Mouse (Mus musculus): Measurements from ENCODE around the gene Ikzf1. TPM values are rescaled to one million over a fixed set of nuclear protein-coding genes. Genes with fewer than 3 reads are reported as not detected.
A peak's percentile ranks its signal among the peaks of the same experiment; 100 is the strongest.

Gene Ikzf1
- polyA plus RNA-seq, 1 experiment from 2014 or later, result 1.9 TPM

GRCm38 (mm10) chr11:11732972-11733770 is 48.4 kb downstream of the Ikzf1 start:
- Histone ChIP-seq H3K27me3 (ENCODE audit: control insufficient read depth, insufficient read depth, low read length) (no peaks in the 10 kb centered on the region), H3K9me3 (ENCODE audit: control insufficient read depth, low read length) (no peaks in the 10 kb centered on the region), H3K4me2 (ENCODE audit: low read depth, severe bottlenecking) (no peak overlapping the region), H3K4me1 (ENCODE audit: control insufficient read depth, insufficient read depth, low read length) (no peaks in the 10 kb centered on the region), H3K9ac (ENCODE audit: low read length) (no peak overlapping the region), H3K27ac (replicated peaks; ENCODE audit: low read depth, low read length) (no peak overlapping the region), H3K4me3 (ENCODE audit: low read depth, low read length) (no peak overlapping the region), H3K36me3 (ENCODE audit: control insufficient read depth, insufficient read depth, low read length) (no peaks in the 10 kb centered on the region)
- ATAC-seq (ENCODE audit: insufficient number of reproducible peaks, low FRiP score, low TSS enrichment, low read depth) (no peak), DNase-seq (ENCODE audit: low spot score) (no peak)
- WGBS, result 78% methylated on average over 8 of the region's 8 CpGs

- Histone ChIP-seq H3K36me3 (ENCODE audit: control insufficient read depth, insufficient read depth, low read length) (no peaks in the 10 kb centered on the region), H3K4me3 (ENCODE audit: low read depth, low read length) (no peak overlapping the region), H3K4me2 (ENCODE audit: low read depth, severe bottlenecking) (no peak overlapping the region), H3K4me1 (ENCODE audit: control insufficient read depth, insufficient read depth, low read length) (no peaks in the 10 kb centered on the region), H3K9ac (ENCODE audit: low read length) (no peak overlapping the region), H3K27me3 (ENCODE audit: control insufficient read depth, insufficient read depth, low read length) (no peaks in the 10 kb centered on the region), H3K9me3 (ENCODE audit: control insufficient read depth, low read length) (no peaks in the 10 kb centered on the region), H3K27ac (replicated peaks; ENCODE audit: low read depth, low read length) (no peak overlapping the region)
- ATAC-seq (ENCODE audit: insufficient number of reproducible peaks, low FRiP score, low TSS enrichment, low read depth), result no peak
- WGBS, result 86% methylated on average over 6 of the region's 6 CpGs
- DNase-seq (ENCODE audit: low spot score), result no peak
Measured at GRCm38 (mm10) chr11:11735155-11735554, 50.4 kb downstream of the Ikzf1 start.

DNA sequence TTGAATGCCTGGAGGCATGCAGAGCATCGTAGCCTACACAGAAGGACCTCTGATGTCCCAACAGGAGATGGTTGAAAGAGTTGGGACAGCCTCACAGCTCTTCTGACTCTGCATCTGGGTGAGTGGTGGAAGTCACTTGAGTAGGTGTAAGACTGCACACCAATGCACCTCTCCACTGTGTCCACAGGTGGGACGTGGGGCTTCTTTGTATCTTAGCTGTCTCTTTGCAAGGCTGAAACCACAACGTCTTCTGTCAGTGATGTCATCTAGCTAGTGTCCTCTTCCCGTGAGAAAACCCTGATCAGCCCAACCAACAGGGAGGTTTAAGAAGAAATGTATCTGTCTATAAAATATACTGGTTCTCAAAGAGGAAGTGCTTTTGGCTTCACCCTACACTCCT is 52.1 kb downstream of the Ikzf1 start:
- Histone ChIP-seq H3K4me1 (ENCODE audit: control insufficient read depth, insufficient read depth, low read length) (no peaks in the 10 kb centered on the region), H3K4me2 (ENCODE audit: low read depth, severe bottlenecking) (no peak overlapping the region), H3K27me3 (ENCODE audit: control insufficient read depth, insufficient read depth, low read length) (no peaks in the 10 kb centered on the region), H3K36me3 (ENCODE audit: control insufficient read depth, insufficient read depth, low read length) (no peaks in the 10 kb centered on the region), H3K9me3 (ENCODE audit: control insufficient read depth, low read length) (no peaks in the 10 kb centered on the region), H3K9ac (ENCODE audit: low read length) (no peak overlapping the region), H3K4me3 (ENCODE audit: low read depth, low read length) (no peak overlapping the region), H3K27ac (replicated peaks; ENCODE audit: low read depth, low read length) (no peak overlapping the region)
- ATAC-seq (ENCODE audit: insufficient number of reproducible peaks, low FRiP score, low TSS enrichment, low read depth) (no peak), DNase-seq (ENCODE audit: low spot score) (no peak)
- WGBS, result 87% methylated on average over 4 of the region's 4 CpGs

- H3K4me3 ChIP-seq (ENCODE audit: low read depth, low read length), result no peak overlapping the region
- DNase-seq (ENCODE audit: low spot score) (no peak), ATAC-seq (ENCODE audit: insufficient number of reproducible peaks, low FRiP score, low TSS enrichment, low read depth) (no peak)
- H3K4me2 ChIP-seq (ENCODE audit: low read depth, severe bottlenecking), result no peak overlapping the region
- H3K36me3 ChIP-seq (ENCODE audit: control insufficient read depth, insufficient read depth, low read length), result no peaks in the 10 kb centered on the region
- no peaks in the 10 kb centered on the region for H3K4me1 ChIP-seq (ENCODE audit: control insufficient read depth, insufficient read depth, low read length)
- no peak overlapping the region for H3K9ac ChIP-seq (ENCODE audit: low read length)
- WGBS, result 70% methylated on average over 2 of the region's 2 CpGs
- no peaks in the 10 kb centered on the region for H3K27me3 ChIP-seq (ENCODE audit: control insufficient read depth, insufficient read depth, low read length)
- H3K27ac ChIP-seq (replicated peaks; ENCODE audit: low read depth, low read length), result no peak overlapping the region
- no peaks in the 10 kb centered on the region for H3K9me3 ChIP-seq (ENCODE audit: control insufficient read depth, low read length)
Measured at GRCm38 (mm10) chr11:11737562-11737961, 52.8 kb downstream of the Ikzf1 start.

DNA sequence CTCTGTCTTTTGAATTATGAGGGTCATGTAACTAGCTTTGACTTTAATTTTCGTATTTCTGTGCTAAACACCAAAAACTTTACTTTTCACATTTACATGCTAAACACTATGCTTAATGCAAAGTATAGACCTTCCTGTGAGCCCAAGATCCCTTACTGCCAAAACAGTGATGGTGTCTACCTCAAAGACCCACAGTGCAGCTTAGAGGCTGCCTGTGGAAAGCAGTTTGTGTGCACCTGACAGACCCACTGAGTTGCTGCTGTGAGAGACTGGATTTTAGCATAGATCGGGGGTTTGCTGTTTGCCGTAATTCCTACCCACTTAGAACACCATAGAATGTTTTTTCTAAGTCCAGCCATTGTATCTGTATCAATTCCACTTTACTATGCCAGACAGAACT is 54.3 kb downstream of the Ikzf1 start:
- WGBS, result 90% methylated on average over 3 of the region's 3 CpGs

GRCm38 (mm10) chr11:11740603-11741002 is 55.8 kb downstream of the Ikzf1 start:
- Histone ChIP-seq H3K27me3 (ENCODE audit: control insufficient read depth, insufficient read depth, low read length) (no peaks in the 10 kb centered on the region), H3K4me1 (ENCODE audit: control insufficient read depth, insufficient read depth, low read length) (no peaks in the 10 kb centered on the region), H3K9ac (ENCODE audit: low read length) (no peak overlapping the region), H3K9me3 (ENCODE audit: control insufficient read depth, low read length) (no peaks in the 10 kb centered on the region), H3K4me3 (ENCODE audit: low read depth, low read length) (no peak overlapping the region), H3K27ac (replicated peaks; ENCODE audit: low read depth, low read length) (no peak overlapping the region), H3K4me2 (ENCODE audit: low read depth, severe bottlenecking) (no peak overlapping the region), H3K36me3 (ENCODE audit: control insufficient read depth, insufficient read depth, low read length) (no peaks in the 10 kb centered on the region)
- WGBS, result 83% methylated on average over 5 of the region's 5 CpGs
- ATAC-seq (ENCODE audit: insufficient number of reproducible peaks, low FRiP score, low TSS enrichment, low read depth) (no peak), DNase-seq (ENCODE audit: low spot score) (no peak)

More for the DNA sequence above, 54.3 kb downstream of the Ikzf1 start:
- no peaks in the 10 kb centered on the region for H3K36me3 ChIP-seq (ENCODE audit: control insufficient read depth, insufficient read depth, low read length)
- H3K4me3 ChIP-seq (ENCODE audit: low read depth, low read length), result no peak overlapping the region
- DNase-seq (ENCODE audit: low spot score) (no peak), ATAC-seq (ENCODE audit: insufficient number of reproducible peaks, low FRiP score, low TSS enrichment, low read depth) (no peak)
- H3K4me2 ChIP-seq (ENCODE audit: low read depth, severe bottlenecking), result no peak overlapping the region
- H3K4me1 ChIP-seq (ENCODE audit: control insufficient read depth, insufficient read depth, low read length), result no peaks in the 10 kb centered on the region
- no peak overlapping the region for H3K27ac ChIP-seq (replicated peaks; ENCODE audit: low read depth, low read length)
- H3K9ac ChIP-seq (ENCODE audit: low read length), result no peak overlapping the region
- no peaks in the 10 kb centered on the region for H3K27me3 ChIP-seq (ENCODE audit: control insufficient read depth, insufficient read depth, low read length)
- no peaks in the 10 kb centered on the region for H3K9me3 ChIP-seq (ENCODE audit: control insufficient read depth, low read length)

- WGBS, result 85% methylated on average over 5 of the region's 5 CpGs
- Histone ChIP-seq H3K4me3 (ENCODE audit: low read depth, low read length) (no peak overlapping the region), H3K4me1 (ENCODE audit: control insufficient read depth, insufficient read depth, low read length) (no peaks in the 10 kb centered on the region), H3K27me3 (ENCODE audit: control insufficient read depth, insufficient read depth, low read length) (no peaks in the 10 kb centered on the region), H3K4me2 (ENCODE audit: low read depth, severe bottlenecking) (no peak overlapping the region), H3K36me3 (ENCODE audit: control insufficient read depth, insufficient read depth, low read length) (no peaks in the 10 kb centered on the region), H3K9me3 (ENCODE audit: control insufficient read depth, low read length) (no peaks in the 10 kb centered on the region), H3K9ac (ENCODE audit: low read length) (no peak overlapping the region), H3K27ac (replicated peaks; ENCODE audit: low read depth, low read length) (no peak overlapping the region)
- ATAC-seq (ENCODE audit: insufficient number of reproducible peaks, low FRiP score, low TSS enrichment, low read depth), result no peak
- no peak for DNase-seq (ENCODE audit: low spot score)
Measured at GRCm38 (mm10) chr11:11741574-11741973, 56.8 kb downstream of the Ikzf1 start.

GRCm38 (mm10) chr11:11742626-11743025 is 57.8 kb downstream of the Ikzf1 start:
- 25% methylated on average over 2 of the region's 2 CpGs for WGBS

GRCm38 (mm10) chr11:11744222-11744621 is 59.4 kb downstream of the Ikzf1 start:
- no peaks in the 10 kb centered on the region for H3K27me3 ChIP-seq (ENCODE audit: control insufficient read depth, insufficient read depth, low read length)
- WGBS, result 58% methylated on average over 1 of the region's 1 CpGs
- no peaks in the 10 kb centered on the region for H3K4me1 ChIP-seq (ENCODE audit: control insufficient read depth, insufficient read depth, low read length)
- H3K9ac ChIP-seq (ENCODE audit: low read length), result no peak overlapping the region
- no peak overlapping the region for H3K4me3 ChIP-seq (ENCODE audit: low read depth, low read length)
- H3K9me3 ChIP-seq (ENCODE audit: control insufficient read depth, low read length), result no peaks in the 10 kb centered on the region
- no peak overlapping the region for H3K4me2 ChIP-seq (ENCODE audit: low read depth, severe bottlenecking)
- H3K27ac ChIP-seq (replicated peaks; ENCODE audit: low read depth, low read length), result no peak overlapping the region
- no peak for DNase-seq (ENCODE audit: low spot score)
- ATAC-seq (ENCODE audit: insufficient number of reproducible peaks, low FRiP score, low TSS enrichment, low read depth), result no peak
- no peaks in the 10 kb centered on the region for H3K36me3 ChIP-seq (ENCODE audit: control insufficient read depth, insufficient read depth, low read length)

More at GRCm38 (mm10) chr11:11742626-11743025, 57.8 kb downstream of the Ikzf1 start:
- ATAC-seq (ENCODE audit: insufficient number of reproducible peaks, low FRiP score, low TSS enrichment, low read depth), result no peak
- Histone ChIP-seq H3K27me3 (ENCODE audit: control insufficient read depth, insufficient read depth, low read length) (no peaks in the 10 kb centered on the region), H3K36me3 (ENCODE audit: control insufficient read depth, insufficient read depth, low read length) (no peaks in the 10 kb centered on the region), H3K4me3 (ENCODE audit: low read depth, low read length) (no peak overlapping the region), H3K4me2 (ENCODE audit: low read depth, severe bottlenecking) (no peak overlapping the region), H3K9ac (ENCODE audit: low read length) (no peak overlapping the region), H3K27ac (replicated peaks; ENCODE audit: low read depth, low read length) (no peak overlapping the region), H3K9me3 (ENCODE audit: control insufficient read depth, low read length) (no peaks in the 10 kb centered on the region), H3K4me1 (ENCODE audit: control insufficient read depth, insufficient read depth, low read length) (no peaks in the 10 kb centered on the region)
- peak; percentile 60 for DNase-seq (ENCODE audit: low spot score)
